Mouse (Mus musculus) lung, embryonic 15.5 days (tissue): ENCODE measurements around the gene Cbx6. TPM values are rescaled to one million over a fixed set of nuclear protein-coding genes. Genes with fewer than 3 reads are reported as not detected.
A peak's percentile ranks its signal among the peaks of the same experiment; 100 is the strongest.

ENCODE experiments used
- ATAC-seq: fragments of 200-750 bp; cut with Nextera tagmentation; 2 replicates; pipeline ENCODE4 v1.8.0; 2017; ENCODE audit warnings: moderate number of reproducible peaks, borderline replicate concordance; ENCODE audit not compliant: low FRiP score, low TSS enrichment; ENCODE audit errors: extremely low read depth
- H3K27ac ChIP-seq: fragments of 300-500 bp; sonication (generic); 2 replicates; pipeline ENCODE4 v1.5.1; 2015; ENCODE audit warnings: moderate library complexity, mild to moderate bottlenecking, inconsistent platforms
- H3K27me3 ChIP-seq: fragments of 300-500 bp; sonication (generic); 2 replicates; pipeline ENCODE4 v1.6.1; 2015; ENCODE audit warnings: inconsistent platforms
- H3K36me3 ChIP-seq: fragments of 300-500 bp; sonication (generic); 2 replicates; pipeline ENCODE4 v1.6.1; 2015; ENCODE audit warnings: inconsistent platforms
- H3K4me1 ChIP-seq: fragments of 300-500 bp; sonication (generic); 2 replicates; pipeline ENCODE4 v1.6.1; 2015; ENCODE audit warnings: inconsistent platforms
- H3K4me2 ChIP-seq: fragments of 300-500 bp; sonication (generic); 2 replicates; pipeline ENCODE4 v1.6.1; 2015; ENCODE audit warnings: inconsistent platforms, mild to moderate bottlenecking, moderate library complexity
- H3K4me3 ChIP-seq: fragments of 300-500 bp; sonication (generic); 2 replicates; pipeline ENCODE4 v1.5.1; 2015; ENCODE audit warnings: mild to moderate bottlenecking, inconsistent platforms
- H3K9ac ChIP-seq: fragments of 300-500 bp; sonication (generic); 2 replicates; pipeline ENCODE4 v1.6.1; 2015; ENCODE audit warnings: inconsistent platforms
- H3K9me3 ChIP-seq: fragments of 300-500 bp; sonication (generic); 2 replicates; pipeline ENCODE4 v1.6.1; 2016; ENCODE audit warnings: inconsistent platforms
- WGBS: fragments of 180-500 bp; shearing (Covaris S2); methylation state at CpG from one replicate; pipeline ENCODE4 v1.1.7; 2015; 5-methylcytosine and 5-hydroxymethylcytosine counted together
- polyA plus RNA-seq: library from polyadenylated mRNA; unstranded; fragments of >200 nt; fragmentation: Nextera tagmentation; extraction: Ambion mirVana; gene quantifications from 2 replicates; pipeline ENCODE4 v1.2.1, GENCODE M21; 2015

Gene Cbx6
- polyA plus RNA-seq, 1 experiment from 2014 or later: 73.8 TPM

DNA sequence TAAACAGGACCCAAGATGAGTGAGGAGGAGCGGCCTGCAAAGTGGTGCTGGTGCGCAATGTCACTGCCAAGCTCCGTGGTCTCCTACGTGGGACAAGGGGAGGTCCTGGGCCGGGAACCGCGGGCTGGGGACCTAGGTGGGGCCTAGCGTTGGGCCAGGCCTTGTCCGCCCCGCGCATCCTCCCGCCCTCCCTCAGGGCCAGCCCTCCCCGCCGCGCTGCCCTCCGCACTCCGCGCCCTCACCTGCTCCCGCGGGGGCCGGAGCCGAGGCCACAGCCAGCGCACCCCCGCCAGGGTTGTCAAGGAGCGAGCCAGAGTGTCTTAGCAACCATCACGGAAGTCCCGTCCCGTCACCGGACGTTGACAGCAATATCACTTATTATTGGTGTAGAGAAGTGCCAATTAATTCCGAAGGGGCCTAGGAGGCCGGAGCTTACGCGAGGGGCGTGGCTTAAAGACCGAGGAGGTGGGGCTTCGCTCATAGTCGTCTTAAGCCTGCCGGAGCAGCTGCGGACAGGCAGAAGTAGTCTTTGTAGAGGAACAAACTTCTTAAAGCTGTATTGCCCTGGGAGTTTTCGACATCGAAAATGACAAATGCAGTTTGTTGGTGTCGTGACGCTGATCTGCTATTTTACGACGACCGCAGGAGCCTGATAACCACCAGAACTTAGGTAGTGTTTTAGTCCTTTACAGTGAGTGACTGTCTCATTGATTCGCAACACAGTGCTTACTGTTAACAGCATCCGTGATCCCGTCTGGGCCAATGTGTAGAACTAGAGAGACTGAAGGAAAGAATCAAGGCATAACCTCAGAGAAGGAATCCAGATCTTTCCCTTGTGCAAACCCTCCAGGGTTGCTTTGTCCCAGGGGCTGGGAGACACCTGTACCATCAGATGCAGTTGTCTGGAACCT lies 60.1 kb downstream of the Cbx6 start:
- peak overlapping the region; percentile 87 for H3K9ac ChIP-seq
- no peaks in the 10 kb centered on the region for H3K9me3 ChIP-seq
- WGBS: under 1% methylated on average over 42 of the region's 50 CpGs
- peaks cover 23% of the 10 kb centered on the region for H3K4me1 ChIP-seq
- peak; percentile 97 for ATAC-seq
- H3K27ac ChIP-seq: peak overlapping the region; percentile 72
- peak overlapping the region; percentile 80 for H3K4me2 ChIP-seq
- H3K27me3 ChIP-seq: no peaks in the 10 kb centered on the region
- no peaks in the 10 kb centered on the region for H3K36me3 ChIP-seq
- peak overlapping the region; percentile 88 for H3K4me3 ChIP-seq

Other genes starting within 250 kb of the Cbx6 start
- 3.3 TPM in 2 replicates for gene Dmc1, start 229.6 kb downstream of the Cbx6 start, polyA plus RNA-seq
- 1.6 TPM in 2 replicates for gene Fam227a, start 175.7 kb downstream of the Cbx6 start, polyA plus RNA-seq
- gene Cby1, start 175.5 kb downstream of the Cbx6 start, polyA plus RNA-seq: 63.9 and 65.6 TPM in 2 replicates
- gene Tomm22, start 163.8 kb downstream of the Cbx6 start, polyA plus RNA-seq: 235 and 247 TPM in 2 replicates
- 21.1 and 21.2 TPM in 2 replicates for gene Josd1, start 146.8 kb downstream of the Cbx6 start, polyA plus RNA-seq
- gene Gtpbp1, start 143.8 kb downstream of the Cbx6 start, polyA plus RNA-seq: 34.4 and 35.1 TPM in 2 replicates
- gene Sun2, start 92.2 kb downstream of the Cbx6 start, polyA plus RNA-seq: 8.6 and 10.1 TPM in 2 replicates
- gene Dnal4, start 56.8 kb downstream of the Cbx6 start, polyA plus RNA-seq: 68.8 and 73.7 TPM in 2 replicates
- 2.8 and 3.4 TPM in 2 replicates for gene Nptxr, start 29.9 kb downstream of the Cbx6 start, polyA plus RNA-seq
- 0.55 TPM in 1 of 2 replicates, not detected in the other for gene Npcd, start 451 bp downstream of the Cbx6 start, polyA plus RNA-seq
- gene Apobec3, start 57.0 kb upstream of the Cbx6 start, polyA plus RNA-seq: 30.0 and 38.5 TPM in 2 replicates
- 2.4 and 2.8 TPM in 2 replicates for gene Cbx7, start 136.4 kb upstream of the Cbx6 start, polyA plus RNA-seq
- 8.4 TPM in 2 replicates for gene Pdgfb, start 180.3 kb upstream of the Cbx6 start, polyA plus RNA-seq